Mouse (Mus musculus): ENCODE results near the gene Olfr678.

DNA sequence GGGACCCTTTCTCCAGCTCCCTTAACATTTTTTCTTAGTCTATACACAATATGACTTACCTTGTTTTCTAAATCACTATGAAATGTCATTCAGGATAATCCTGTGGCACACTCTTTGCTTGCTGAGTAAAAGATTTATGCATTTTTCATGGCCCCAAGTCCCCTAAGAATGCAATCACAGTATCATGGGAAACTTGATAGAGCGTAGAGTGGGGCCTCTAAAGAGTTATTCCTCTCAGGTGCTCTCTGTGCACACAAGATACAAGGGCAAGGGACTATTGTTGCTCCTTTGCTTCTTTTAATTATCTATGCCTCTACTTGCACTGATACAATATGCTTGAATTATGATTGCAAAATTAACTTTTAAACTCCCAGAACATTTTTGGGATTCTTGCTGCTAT lies 35.9 kb upstream of the Olfr678 start, which contains the start of gene Olfr675:
- no peak for TF ChIP-seq TAL1 (IDR thresholded peaks at IDR 0.05; ENCODE audit: low read length)
- no peak for TF ChIP-seq GATA1 (IDR thresholded peaks at IDR 0.05; ENCODE audit: low read length)

All from erythroblast, embryonic 14.5 days (primary cell).